Mouse (Mus musculus): Measurements from ENCODE around the gene St8sia1. TPM values are rescaled to one million over a fixed set of nuclear protein-coding genes. Genes with fewer than 3 reads are reported as not detected.

St8sia1 gene
- total and polyA plus RNA-seq, 3 experiments, result 0.01 TPM; not detected in 2

DNA sequence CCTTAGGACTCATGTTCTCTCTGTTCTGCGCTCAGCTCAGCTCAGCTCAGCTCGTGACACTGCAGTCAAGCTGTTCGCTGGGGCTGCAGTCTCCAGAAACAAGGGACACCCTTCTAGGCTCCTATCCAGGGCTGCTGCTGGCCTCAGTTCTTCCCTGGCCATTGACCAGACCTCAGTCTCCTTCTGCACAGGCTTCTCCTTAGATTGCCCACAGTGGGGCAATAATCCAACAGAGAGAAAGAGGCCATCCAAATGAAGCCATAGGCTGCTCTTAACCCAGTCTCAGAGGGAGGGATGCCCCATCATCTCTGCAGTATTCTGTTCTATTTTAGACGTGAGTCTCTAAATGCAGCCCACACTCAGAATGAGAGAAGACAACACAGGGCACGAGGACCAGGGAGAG lies 15.3 kb downstream of the St8sia1 start:
- H3K4me3 ChIP-seq (ENCODE audit: control insufficient read depth in 1 of 2, insufficient read depth in 1 of 2, low read depth in 2 of 2, low read length in 2 of 2), result no peak overlapping the region
- no peak for DNase-seq (ENCODE audit: low read depth, low spot score)
- H3K4me1 ChIP-seq (ENCODE audit: control insufficient read depth in 1 of 2, insufficient read depth in 2 of 2, low read length in 2 of 2), result no peaks in the 10 kb centered on the region
- no peaks in the 10 kb centered on the region for H3K9me3 ChIP-seq (replicated peaks; ENCODE audit: insufficient read depth, low read length)
- no peaks in the 10 kb centered on the region for H3K79me2 ChIP-seq (ENCODE audit: control insufficient read depth, insufficient read depth, low read length, poor library complexity)
- H3K9ac ChIP-seq (ENCODE audit: control insufficient read depth, low read depth, low read length, poor library complexity, severe bottlenecking), result no peak overlapping the region
- TF ChIP-seq POLR2AphosphoS5 (IDR thresholded peaks at IDR 0.05; ENCODE audit: borderline replicate concordance, low read depth, low read length) (no peak), MAFK (IDR thresholded peaks at IDR 0.05; ENCODE audit: borderline replicate concordance, low read depth, low read length) (no peak), EP300 (IDR thresholded peaks at IDR 0.05; ENCODE audit: low read depth in 1 of 2, low read length in 2 of 2) (no peak), CHD1 (IDR thresholded peaks at IDR 0.05; ENCODE audit: low read depth, low read length) (no peak), ZC3H11A (IDR thresholded peaks at IDR 0.05; ENCODE audit: low read depth, low read length) (no peak), NELFE (IDR thresholded peaks at IDR 0.05; ENCODE audit: low read depth, low read length) (no peak), RAD21 (IDR thresholded peaks at IDR 0.05; ENCODE audit: low read depth, low read length) (no peak), TCF12 (IDR thresholded peaks at IDR 0.05; ENCODE audit: low read depth, low read length) (no peak), ZMIZ1 (IDR thresholded peaks at IDR 0.05; ENCODE audit: low read depth, low read length) (no peak), GATA1 (IDR thresholded peaks at IDR 0.05; ENCODE audit: low read depth, low read length) (no peak)
- no peaks in the 10 kb centered on the region for H3K27me3 ChIP-seq (ENCODE audit: control insufficient read depth in 1 of 2, insufficient read depth in 2 of 2, low read length in 2 of 2)
- H3K27ac ChIP-seq (ENCODE audit: control insufficient read depth, low read depth, low read length), result no peak overlapping the region
- H3K36me3 ChIP-seq (ENCODE audit: control insufficient read depth in 1 of 2, insufficient read depth in 2 of 2, low read length in 2 of 2), result no peaks in the 10 kb centered on the region

DNA sequence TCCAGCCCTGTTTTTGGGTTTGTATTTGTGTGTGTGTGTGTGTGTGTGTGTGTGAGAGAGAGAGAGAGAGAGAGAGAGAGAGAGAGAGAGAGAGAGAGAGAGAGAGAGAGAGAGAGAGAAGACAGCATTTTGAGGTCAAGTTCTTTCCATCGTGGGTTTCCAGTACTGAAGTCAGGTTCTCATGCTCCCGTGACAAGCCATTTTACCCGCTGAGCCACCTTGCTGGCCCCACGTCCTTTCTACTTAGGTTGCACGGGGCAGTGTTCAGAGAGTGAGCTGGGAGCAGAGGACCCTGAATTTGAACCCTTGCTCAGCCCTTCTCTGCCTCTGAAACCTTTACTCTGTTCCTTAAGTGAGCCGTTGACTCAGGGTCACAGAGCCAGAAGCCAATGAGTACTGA lies 17.2 kb downstream of the St8sia1 start:
- Histone ChIP-seq H3K36me3 (ENCODE audit: control insufficient read depth in 1 of 2, insufficient read depth in 2 of 2, low read length in 2 of 2) (no peaks in the 10 kb centered on the region), H3K9me3 (replicated peaks; ENCODE audit: insufficient read depth, low read length) (no peaks in the 10 kb centered on the region), H3K79me2 (ENCODE audit: control insufficient read depth, insufficient read depth, low read length, poor library complexity) (no peaks in the 10 kb centered on the region), H3K9ac (ENCODE audit: control insufficient read depth, low read depth, low read length, poor library complexity, severe bottlenecking) (no peak overlapping the region), H3K27me3 (ENCODE audit: control insufficient read depth in 1 of 2, insufficient read depth in 2 of 2, low read length in 2 of 2) (no peaks in the 10 kb centered on the region), H3K27ac (ENCODE audit: control insufficient read depth, low read depth, low read length) (no peak overlapping the region), H3K4me3 (ENCODE audit: control insufficient read depth in 1 of 2, insufficient read depth in 1 of 2, low read depth in 2 of 2, low read length in 2 of 2) (no peak overlapping the region), H3K4me1 (ENCODE audit: control insufficient read depth in 1 of 2, insufficient read depth in 2 of 2, low read length in 2 of 2) (no peaks in the 10 kb centered on the region)
- no peak for DNase-seq (ENCODE audit: low read depth, low spot score)
- TF ChIP-seq NRF1 (IDR thresholded peaks at IDR 0.05; ENCODE audit: insufficient read depth, low read depth, low read length, poor library complexity, severe bottlenecking) (no peak), ZNF384 (IDR thresholded peaks at IDR 0.05; ENCODE audit: low read depth, low read length) (no peak)

DNA sequence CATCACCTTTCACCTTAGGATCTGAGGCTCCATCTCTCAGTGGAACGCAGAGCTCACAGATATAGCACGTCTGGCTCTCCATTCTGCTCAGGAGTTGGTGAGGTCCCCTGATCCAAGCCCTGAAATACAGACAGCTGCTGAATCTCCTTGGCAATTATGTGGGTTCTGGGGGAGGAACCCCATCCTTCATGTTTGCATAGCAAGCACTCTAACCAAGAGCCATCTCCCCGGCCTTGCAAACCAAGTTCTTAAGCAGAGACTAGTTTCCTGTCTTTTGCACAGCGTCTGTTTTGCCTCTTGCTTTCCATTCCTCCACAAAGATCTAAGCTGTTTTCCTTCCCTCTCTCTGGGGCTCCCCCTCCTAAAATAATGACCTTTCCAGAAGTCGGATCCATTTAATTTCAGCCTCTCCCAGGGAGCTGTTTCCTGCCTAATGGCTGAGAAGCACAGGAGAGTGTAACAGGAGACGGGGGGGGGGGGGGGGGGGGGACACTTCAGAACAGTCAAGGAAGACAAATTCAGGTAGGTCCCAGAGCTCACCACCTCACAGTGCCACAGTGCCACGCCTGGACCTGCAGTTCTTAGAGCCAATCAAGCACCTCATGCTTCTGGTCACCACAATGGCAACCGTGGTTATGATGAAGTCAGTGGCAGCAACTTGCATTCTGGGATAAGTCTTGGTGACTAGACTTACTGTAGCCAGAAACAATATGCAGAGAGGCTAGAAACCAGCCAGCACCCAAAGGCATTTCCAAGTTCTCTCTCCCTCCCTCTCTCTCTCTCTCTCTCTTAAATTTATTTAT lies 18.0 kb downstream of the St8sia1 start:
- Histone ChIP-seq H3K36me3 (ENCODE audit: control insufficient read depth in 1 of 2, insufficient read depth in 2 of 2, low read length in 2 of 2) (no peaks in the 10 kb centered on the region), H3K79me2 (ENCODE audit: control insufficient read depth, insufficient read depth, low read length, poor library complexity) (no peaks in the 10 kb centered on the region), H3K27ac (ENCODE audit: control insufficient read depth, low read depth, low read length) (no peak overlapping the region), H3K9me3 (replicated peaks; ENCODE audit: insufficient read depth, low read length) (no peaks in the 10 kb centered on the region), H3K27me3 (ENCODE audit: control insufficient read depth in 1 of 2, insufficient read depth in 2 of 2, low read length in 2 of 2) (no peaks in the 10 kb centered on the region), H3K4me3 (ENCODE audit: control insufficient read depth in 1 of 2, insufficient read depth in 1 of 2, low read depth in 2 of 2, low read length in 2 of 2) (no peak overlapping the region), H3K4me1 (ENCODE audit: control insufficient read depth in 1 of 2, insufficient read depth in 2 of 2, low read length in 2 of 2) (no peaks in the 10 kb centered on the region), H3K9ac (ENCODE audit: control insufficient read depth, low read depth, low read length, poor library complexity, severe bottlenecking) (no peak overlapping the region)
- DNase-seq (ENCODE audit: low read depth, low spot score), result no peak
- TF ChIP-seq ELF1 (IDR thresholded peaks at IDR 0.05; ENCODE audit: low read depth, low read length), result no peak
- no peak for TF ChIP-seq ETS1 (IDR thresholded peaks at IDR 0.05; ENCODE audit: low read depth, low read length)
- no peak for TF ChIP-seq TAL1 (IDR thresholded peaks at IDR 0.05; ENCODE audit: low read length)
- TF ChIP-seq BHLHE40 (IDR thresholded peaks at IDR 0.05; ENCODE audit: borderline replicate concordance, low read depth, low read length), result no peak
- no peak for TF ChIP-seq SIN3A (IDR thresholded peaks at IDR 0.05; ENCODE audit: low read length)
- no peak for TF ChIP-seq KAT2A (conservative IDR thresholded peaks at IDR 0.05; ENCODE audit: low read depth, low read length)
- no peak for TF ChIP-seq E2F4 (IDR thresholded peaks at IDR 0.05; ENCODE audit: borderline replicate concordance, low read depth, low read length)
- TF ChIP-seq USF2 (IDR thresholded peaks at IDR 0.05; ENCODE audit: borderline replicate concordance in 1 of 2, insufficient read depth in 1 of 2, low read depth in 1 of 2, low read length in 2 of 2), result no peak
- TF ChIP-seq MEF2A (IDR thresholded peaks at IDR 0.05; ENCODE audit: extremely low read depth, insufficient replicate concordance, low read depth, low read length, poor library complexity, severe bottlenecking), result no peak
- TF ChIP-seq POLR2AphosphoS2 (IDR thresholded peaks at IDR 0.05; ENCODE audit: low read length), result no peak
- TF ChIP-seq JUND (IDR thresholded peaks at IDR 0.05; ENCODE audit: low read depth, low read length), result no peak
